Mouse (Mus musculus) stomach, postnatal 0 days (tissue): Measurements from ENCODE around the gene Slc35f6.

Experiments used
- CTCF ChIP-seq: IDR thresholded peaks from 2 replicates; pipeline ENCODE4 v1.5.1; 2016; ENCODE audit warnings: antibody characterized with exemption, low read depth, mild to moderate bottlenecking, moderate library complexity
- EP300 ChIP-seq: optimal IDR thresholded peaks from 2 replicates; pipeline ENCODE3; 2016; ENCODE audit warnings: antibody characterized with exemption

GRCm38 (mm10) chr5:30674001-30674400 lies 26.3 kb downstream of the Slc35f6 start:
- TF ChIP-seq CTCF = no peak
- no peak for TF ChIP-seq EP300
